Mouse (Mus musculus) brain, embryonic 14.5 days (tissue): Measurements from ENCODE around the gene Ramp3. TPM values are rescaled to one million over a fixed set of nuclear protein-coding genes. Genes with fewer than 3 reads are reported as not detected.
"Not testable (repeated sequence)": the region's sequence is repeated elsewhere in the genome, so short reads cannot be mapped to it uniquely, and the experiment has no call there.

Source experiments
- DNase-seq: peaks from one replicate; pipeline ENCODE4 v3.0.0-alpha.2; 2011; ENCODE audit warnings: low read depth
- CTCF ChIP-seq: fragments of 200-500 bp; IDR thresholded peaks from 2 replicates; pipeline ENCODE4 v1.5.1; 2012; ENCODE audit warnings: inconsistent platforms, mild to moderate bottlenecking, moderate library complexity, borderline replicate concordance; ENCODE audit not compliant: insufficient read depth, insufficient read length; ENCODE audit errors: extremely low read depth
- POLR2A ChIP-seq: fragments of 200-500 bp; IDR thresholded peaks from 2 replicates; pipeline ENCODE4 v1.6.1; 2012; ENCODE audit warnings: mild to moderate bottlenecking, inconsistent platforms, borderline replicate concordance; ENCODE audit not compliant: poor library complexity, insufficient read depth, insufficient read length, severe bottlenecking; ENCODE audit errors: extremely low read depth
- polyA plus RNA-seq: library from polyadenylated mRNA; depleted of rRNA; stranded (reverse); fragments of >200 nt; gene quantifications from 2 replicates; pipeline ENCODE4 v1.2.3, GENCODE M21; 2012

The Ramp3 gene
- polyA plus RNA-seq, 1 experiment: 12.1 TPM

- no peak for TF ChIP-seq CTCF
- TF ChIP-seq POLR2A: no peak
- DNase-seq: no peak
Observed at GRCm38 (mm10) chr11:6638537-6638936, 19.8 kb upstream of the Ramp3 start, which contains the start of gene Wap. Wap (minus strand) TSS chr11:6638637.

DNA sequence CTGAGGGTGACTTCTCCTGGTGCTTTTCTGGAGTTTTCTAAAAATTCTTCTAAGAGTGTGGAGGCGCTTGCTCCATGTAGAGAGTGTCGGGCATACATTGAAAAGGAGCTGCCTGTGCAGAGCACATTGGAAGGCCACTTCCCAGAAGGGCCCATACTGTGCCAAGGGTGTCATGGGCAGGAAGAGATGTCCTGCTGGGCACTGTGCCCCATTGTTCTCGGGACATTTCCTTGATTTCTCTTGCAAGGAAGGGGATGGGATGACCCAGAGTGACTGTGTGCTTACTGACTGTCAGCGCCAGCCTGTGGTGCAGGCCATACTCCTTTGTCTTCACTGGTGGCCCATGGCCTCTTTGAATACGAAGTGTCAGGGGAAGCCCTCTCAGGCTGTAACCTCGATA lies 19.2 kb upstream of the Ramp3 start:
- no peak for DNase-seq
- TF ChIP-seq CTCF (no peak), POLR2A (no peak)

GRCm38 (mm10) chr11:6644566-6644965 lies 13.8 kb upstream of the Ramp3 start:
- no peak for TF ChIP-seq POLR2A
- no peak for TF ChIP-seq CTCF
- DNase-seq: peak; percentile 31

GRCm38 (mm10) chr11:6647831-6648724 lies 10.2 kb upstream of the Ramp3 start:
- TF ChIP-seq POLR2A (no peak), CTCF (peak; percentile 26; the same call in 1 of the 2 replicates)
- no peak for DNase-seq

- TF ChIP-seq CTCF (no peak), POLR2A (no peak)
- DNase-seq: no peak
Observed at GRCm38 (mm10) chr11:6650519-6650918, 7.8 kb upstream of the Ramp3 start.

DNA sequence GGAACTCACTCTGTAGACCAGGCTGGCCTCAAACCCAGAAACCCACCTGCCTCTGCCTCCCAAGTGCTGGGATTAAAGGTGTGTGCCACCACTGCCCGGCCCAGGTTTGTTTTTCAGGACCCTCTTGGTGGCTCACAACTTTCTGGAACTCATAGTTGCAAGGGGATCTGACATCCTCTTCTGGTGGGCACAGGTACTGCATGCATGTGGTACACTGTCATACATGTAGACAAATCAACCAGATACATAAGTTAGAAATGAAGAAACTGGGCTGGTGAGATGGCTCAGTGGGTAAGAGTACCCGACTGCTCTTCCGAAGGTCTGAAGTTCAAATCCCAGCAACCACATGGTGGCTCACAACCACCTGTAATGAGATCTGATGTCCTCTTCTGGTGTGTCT lies 5.3 kb upstream of the Ramp3 start:
- not testable (repeated sequence) for DNase-seq
- peak; percentile 28; the same call in 1 of the 2 replicates for TF ChIP-seq CTCF

GRCm38 (mm10) chr11:6654903-6655302 lies 3.4 kb upstream of the Ramp3 start:
- TF ChIP-seq CTCF (peak; percentile 80; the same call in 1 of the 2 replicates), POLR2A (no peak)
- DNase-seq: peak; percentile 97

- DNase-seq: no peak
- TF ChIP-seq CTCF: no peak
- no peak for TF ChIP-seq POLR2A
Observed at GRCm38 (mm10) chr11:6661206-6661605, 2.9 kb downstream of the Ramp3 start.

GRCm38 (mm10) chr11:6666634-6667033 lies 8.3 kb downstream of the Ramp3 start:
- no peak for DNase-seq
- TF ChIP-seq POLR2A: no peak
- TF ChIP-seq CTCF: no peak

DNA sequence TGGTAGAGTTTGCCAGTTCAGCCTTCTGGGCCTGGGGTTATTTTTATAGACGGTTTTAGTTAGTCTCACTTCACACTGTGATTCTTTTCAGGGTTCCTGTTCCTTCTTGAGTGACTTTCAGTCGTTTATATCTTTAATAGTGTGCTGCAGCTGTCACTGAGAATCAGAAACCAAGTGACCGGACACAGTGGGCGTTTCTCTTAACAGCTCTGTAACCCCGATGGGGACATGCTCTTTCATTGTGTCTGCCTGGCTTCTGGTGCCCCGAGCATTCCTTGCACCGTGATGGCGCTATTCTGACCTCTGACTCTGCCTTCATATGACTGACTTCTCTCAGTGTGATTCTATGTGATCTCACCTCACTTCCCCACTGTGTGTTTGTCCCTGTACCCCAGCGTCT lies 10.7 kb downstream of the Ramp3 start:
- DNase-seq: no peak
- TF ChIP-seq POLR2A (no peak), CTCF (no peak)

- DNase-seq: no peak
Observed at GRCm38 (mm10) chr11:6670044-6670443, 11.7 kb downstream of the Ramp3 start.

GRCm38 (mm10) chr11:6670826-6671225 lies 12.5 kb downstream of the Ramp3 start:
- TF ChIP-seq CTCF (no peak), POLR2A (no peak)
- no peak for DNase-seq

More at GRCm38 (mm10) chr11:6670044-6670443, 11.7 kb downstream of the Ramp3 start:
- TF ChIP-seq CTCF (peak; percentile 14; the same call in 1 of the 2 replicates), POLR2A (no peak)

GRCm38 (mm10) chr11:6674701-6675100 lies 16.4 kb downstream of the Ramp3 start:
- TF ChIP-seq POLR2A: no peak
- TF ChIP-seq CTCF: no peak
- no peak for DNase-seq
